Mouse (Mus musculus): ENCODE results near the gene Kcnd2. TPM values are rescaled to one million over a fixed set of nuclear protein-coding genes. Genes with fewer than 3 reads are reported as not detected.
"Not testable (repeated sequence)": the region's sequence is repeated elsewhere in the genome, so short reads cannot be mapped to it uniquely, and the experiment has no call there.

The Kcnd2 gene
- polyA plus RNA-seq, 1 experiment from 2014 or later, result 1.5 TPM

GRCm38 (mm10) chr6:21385298-21385697, 170.0 kb downstream of the Kcnd2 start:
- not testable (repeated sequence) for H3K9me3 ChIP-seq (replicated peaks; ENCODE audit: control insufficient read depth, low read length); ATAC-seq (replicated peaks; ENCODE audit: extremely low read depth, insufficient read depth, low FRiP score); H3K9ac ChIP-seq (ENCODE audit: low read length); H3K4me3 ChIP-seq (ENCODE audit: low read length); H3K36me3 ChIP-seq (ENCODE audit: control insufficient read depth, insufficient read depth); H3K4me1 ChIP-seq (ENCODE audit: control insufficient read depth, insufficient read depth, low read length); H3K27ac ChIP-seq (ENCODE audit: low read length); H3K4me2 ChIP-seq (ENCODE audit: low read depth, low read length); H3K27me3 ChIP-seq (ENCODE audit: control insufficient read depth, insufficient read depth, low read length)
- 67% methylated on average over 3 of the region's 3 CpGs for WGBS

GRCm38 (mm10) chr6:21391776-21392175, 176.5 kb downstream of the Kcnd2 start:
- Histone ChIP-seq H3K27ac (ENCODE audit: low read length) (no peak overlapping the region), H3K9me3 (replicated peaks; ENCODE audit: control insufficient read depth, low read length) (no peaks in the 10 kb centered on the region), H3K4me3 (ENCODE audit: low read length) (no peak overlapping the region), H3K4me2 (ENCODE audit: low read depth, low read length) (no peak overlapping the region), H3K27me3 (ENCODE audit: control insufficient read depth, insufficient read depth, low read length) (no peaks in the 10 kb centered on the region), H3K4me1 (ENCODE audit: control insufficient read depth, insufficient read depth, low read length) (no peaks in the 10 kb centered on the region), H3K36me3 (ENCODE audit: control insufficient read depth, insufficient read depth) (no peaks in the 10 kb centered on the region), H3K9ac (ENCODE audit: low read length) (no peak overlapping the region)
- WGBS, result 91% methylated on average over 4 of the region's 4 CpGs
- no peak for ATAC-seq (replicated peaks; ENCODE audit: extremely low read depth, insufficient read depth, low FRiP score)

- 87% methylated on average over 3 of the region's 3 CpGs for WGBS
- Histone ChIP-seq H3K4me1 (ENCODE audit: control insufficient read depth, insufficient read depth, low read length) (no peaks in the 10 kb centered on the region), H3K9me3 (replicated peaks; ENCODE audit: control insufficient read depth, low read length) (no peaks in the 10 kb centered on the region), H3K4me2 (ENCODE audit: low read depth, low read length) (no peak overlapping the region), H3K27me3 (ENCODE audit: control insufficient read depth, insufficient read depth, low read length) (no peaks in the 10 kb centered on the region), H3K4me3 (ENCODE audit: low read length) (no peak overlapping the region), H3K9ac (ENCODE audit: low read length) (no peak overlapping the region), H3K36me3 (ENCODE audit: control insufficient read depth, insufficient read depth) (no peaks in the 10 kb centered on the region), H3K27ac (ENCODE audit: low read length) (no peak overlapping the region)
- no peak for ATAC-seq (replicated peaks; ENCODE audit: extremely low read depth, insufficient read depth, low FRiP score)
Observed at GRCm38 (mm10) chr6:21413656-21414055, 198.4 kb downstream of the Kcnd2 start.

GRCm38 (mm10) chr6:21418246-21418645, 202.9 kb downstream of the Kcnd2 start:
- no peaks in the 10 kb centered on the region for H3K9me3 ChIP-seq (replicated peaks; ENCODE audit: control insufficient read depth, low read length)
- no peaks in the 10 kb centered on the region for H3K27me3 ChIP-seq (ENCODE audit: control insufficient read depth, insufficient read depth, low read length)
- no peaks in the 10 kb centered on the region for H3K36me3 ChIP-seq (ENCODE audit: control insufficient read depth, insufficient read depth)
- no peak overlapping the region for H3K27ac ChIP-seq (ENCODE audit: low read length)
- no peak for ATAC-seq (replicated peaks; ENCODE audit: extremely low read depth, insufficient read depth, low FRiP score)
- no peak overlapping the region for H3K4me3 ChIP-seq (ENCODE audit: low read length)
- H3K4me1 ChIP-seq (ENCODE audit: control insufficient read depth, insufficient read depth, low read length), result no peaks in the 10 kb centered on the region
- 50% methylated on average over 6 of the region's 6 CpGs for WGBS
- H3K4me2 ChIP-seq (ENCODE audit: low read depth, low read length), result no peak overlapping the region
- no peak overlapping the region for H3K9ac ChIP-seq (ENCODE audit: low read length)

GRCm38 (mm10) chr6:21424202-21424785, 209.0 kb downstream of the Kcnd2 start:
- Histone ChIP-seq H3K36me3 (ENCODE audit: control insufficient read depth, insufficient read depth) (no peaks in the 10 kb centered on the region), H3K4me2 (ENCODE audit: low read depth, low read length) (no peak overlapping the region), H3K27me3 (ENCODE audit: control insufficient read depth, insufficient read depth, low read length) (no peaks in the 10 kb centered on the region), H3K4me1 (ENCODE audit: control insufficient read depth, insufficient read depth, low read length) (no peaks in the 10 kb centered on the region), H3K9me3 (replicated peaks; ENCODE audit: control insufficient read depth, low read length) (no peaks in the 10 kb centered on the region), H3K9ac (ENCODE audit: low read length) (no peak overlapping the region), H3K4me3 (ENCODE audit: low read length) (no peak overlapping the region), H3K27ac (ENCODE audit: low read length) (no peak overlapping the region)
- no peak for ATAC-seq (replicated peaks; ENCODE audit: extremely low read depth, insufficient read depth, low FRiP score)
- 71% methylated on average over 4 of the region's 4 CpGs for WGBS

- H3K4me1 ChIP-seq (ENCODE audit: control insufficient read depth, insufficient read depth, low read length), result no peaks in the 10 kb centered on the region
- H3K27ac ChIP-seq (ENCODE audit: low read length), result no peak overlapping the region
- H3K9ac ChIP-seq (ENCODE audit: low read length), result no peak overlapping the region
- no peaks in the 10 kb centered on the region for H3K27me3 ChIP-seq (ENCODE audit: control insufficient read depth, insufficient read depth, low read length)
- WGBS, result 93% methylated on average over 1 of the region's 1 CpGs
- H3K4me3 ChIP-seq (ENCODE audit: low read length), result no peak overlapping the region
- no peak for ATAC-seq (replicated peaks; ENCODE audit: extremely low read depth, insufficient read depth, low FRiP score)
- no peak overlapping the region for H3K4me2 ChIP-seq (ENCODE audit: low read depth, low read length)
- H3K36me3 ChIP-seq (ENCODE audit: control insufficient read depth, insufficient read depth), result no peaks in the 10 kb centered on the region
- H3K9me3 ChIP-seq (replicated peaks; ENCODE audit: control insufficient read depth, low read length), result no peaks in the 10 kb centered on the region
Observed at GRCm38 (mm10) chr6:21431120-21431519, 215.8 kb downstream of the Kcnd2 start.

- no peak overlapping the region for H3K27ac ChIP-seq (ENCODE audit: low read length)
- H3K4me3 ChIP-seq (ENCODE audit: low read length), result no peak overlapping the region
- no peaks in the 10 kb centered on the region for H3K9me3 ChIP-seq (replicated peaks; ENCODE audit: control insufficient read depth, low read length)
- ATAC-seq (replicated peaks; ENCODE audit: extremely low read depth, insufficient read depth, low FRiP score), result no peak
- H3K4me1 ChIP-seq (ENCODE audit: control insufficient read depth, insufficient read depth, low read length), result peaks cover 3% of the 10 kb centered on the region; the same call in 1 of the 2 replicates
- no peak overlapping the region for H3K9ac ChIP-seq (ENCODE audit: low read length)
- H3K27me3 ChIP-seq (ENCODE audit: control insufficient read depth, insufficient read depth, low read length), result no peaks in the 10 kb centered on the region
- H3K36me3 ChIP-seq (ENCODE audit: control insufficient read depth, insufficient read depth), result no peaks in the 10 kb centered on the region
- no peak overlapping the region for H3K4me2 ChIP-seq (ENCODE audit: low read depth, low read length)
Observed at GRCm38 (mm10) chr6:21464719-21465118, 249.4 kb downstream of the Kcnd2 start.

- ATAC-seq (replicated peaks; ENCODE audit: extremely low read depth, insufficient read depth, low FRiP score), result no peak
- Histone ChIP-seq H3K27ac (ENCODE audit: low read length) (no peak overlapping the region), H3K4me3 (ENCODE audit: low read length) (no peak overlapping the region), H3K4me1 (ENCODE audit: control insufficient read depth, insufficient read depth, low read length) (peaks cover 3% of the 10 kb centered on the region; the same call in 1 of the 2 replicates), H3K36me3 (ENCODE audit: control insufficient read depth, insufficient read depth) (no peaks in the 10 kb centered on the region), H3K9me3 (replicated peaks; ENCODE audit: control insufficient read depth, low read length) (no peaks in the 10 kb centered on the region), H3K27me3 (ENCODE audit: control insufficient read depth, insufficient read depth, low read length) (no peaks in the 10 kb centered on the region), H3K4me2 (ENCODE audit: low read depth, low read length) (no peak overlapping the region), H3K9ac (ENCODE audit: low read length) (no peak overlapping the region)
- WGBS, result 67% methylated on average over 1 of the region's 1 CpGs
Observed at GRCm38 (mm10) chr6:21471891-21472544, 256.7 kb downstream of the Kcnd2 start.

GRCm38 (mm10) chr6:21482714-21483113, 267.4 kb downstream of the Kcnd2 start:
- WGBS, result 87% methylated on average over 2 of the region's 2 CpGs
- Histone ChIP-seq H3K9me3 (replicated peaks; ENCODE audit: control insufficient read depth, low read length) (no peaks in the 10 kb centered on the region), H3K27me3 (ENCODE audit: control insufficient read depth, insufficient read depth, low read length) (no peaks in the 10 kb centered on the region), H3K4me1 (ENCODE audit: control insufficient read depth, insufficient read depth, low read length) (no peaks in the 10 kb centered on the region), H3K4me3 (ENCODE audit: low read length) (no peak overlapping the region), H3K9ac (ENCODE audit: low read length) (no peak overlapping the region), H3K36me3 (ENCODE audit: control insufficient read depth, insufficient read depth) (no peaks in the 10 kb centered on the region), H3K27ac (ENCODE audit: low read length) (no peak overlapping the region), H3K4me2 (ENCODE audit: low read depth, low read length) (no peak overlapping the region)
- no peak for ATAC-seq (replicated peaks; ENCODE audit: extremely low read depth, insufficient read depth, low FRiP score)
